Mouse (Mus musculus): ENCODE measurements at regions not wholly inside any gene's neighbourhood (a gene's known extent, or its start where the extent isn't known, plus 50 kb on each side); places are given as distances from the start of the nearest gene placed in this dataset.
"Not testable (repeated sequence)": the region's sequence is repeated elsewhere in the genome, so short reads cannot be mapped to it uniquely, and the experiment has no call there.

DNA sequence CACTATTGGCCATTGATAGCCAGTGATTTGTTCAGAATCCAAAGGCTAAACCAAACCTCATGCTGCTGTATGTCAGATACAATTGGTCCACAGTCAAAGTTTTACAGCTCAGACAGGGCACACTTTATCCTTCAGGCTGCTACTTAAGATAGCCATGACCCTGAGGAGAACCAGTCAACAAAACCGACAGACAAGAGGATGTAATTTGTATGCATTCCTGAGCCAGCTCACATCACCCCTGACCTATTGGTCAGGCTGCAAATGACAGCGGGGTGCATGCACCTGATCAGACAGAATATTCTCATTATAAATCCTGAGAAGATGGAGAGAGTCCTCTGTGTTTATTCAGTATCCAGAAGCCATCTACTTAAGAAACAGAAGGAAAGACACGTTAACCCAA, 315.5 kb upstream of the Pou3f2 start:
- no peak for DNase-seq (ENCODE audit: low spot score)

DNA sequence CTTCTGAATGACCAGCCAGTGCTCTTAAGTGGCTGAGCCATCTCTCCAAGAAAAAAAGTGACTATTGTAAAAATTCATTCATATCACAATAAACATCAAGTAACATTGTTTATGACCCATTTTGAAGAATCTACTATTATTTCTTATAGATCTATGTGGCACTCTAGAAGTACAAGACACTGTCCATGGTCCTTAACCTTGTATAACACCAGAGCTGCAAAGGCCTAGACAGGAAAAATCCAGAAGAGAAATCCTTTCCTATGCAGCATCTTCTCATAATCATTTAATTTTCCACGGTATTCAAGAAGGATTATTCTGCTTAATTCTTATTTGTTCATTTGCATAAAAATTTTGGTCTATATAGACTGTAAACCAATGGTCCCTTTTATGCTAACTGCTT, 304.7 kb upstream of the Pou3f2 start:
- no peak for DNase-seq (ENCODE audit: low spot score)

DNA sequence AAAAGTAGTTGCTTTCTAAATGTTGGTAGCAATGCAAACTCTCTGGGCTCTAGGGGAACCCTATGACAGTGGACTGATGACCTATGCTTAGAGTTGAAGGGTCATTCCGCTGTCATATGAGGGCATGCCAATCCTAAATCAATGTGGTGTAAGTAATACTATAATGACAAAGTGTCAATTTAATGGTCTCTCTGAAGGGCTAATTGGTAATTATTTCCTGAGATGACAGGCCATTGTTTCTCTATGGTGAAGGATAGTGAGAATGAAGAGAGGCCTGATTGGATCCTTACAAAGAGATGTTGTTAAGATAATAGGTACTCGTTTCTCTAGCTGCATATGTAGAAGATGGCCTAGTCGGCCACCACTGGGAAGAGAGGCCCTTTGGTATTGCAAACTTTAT, 299.7 kb upstream of the Pou3f2 start:
- no peak for DNase-seq (ENCODE audit: low spot score)

DNA sequence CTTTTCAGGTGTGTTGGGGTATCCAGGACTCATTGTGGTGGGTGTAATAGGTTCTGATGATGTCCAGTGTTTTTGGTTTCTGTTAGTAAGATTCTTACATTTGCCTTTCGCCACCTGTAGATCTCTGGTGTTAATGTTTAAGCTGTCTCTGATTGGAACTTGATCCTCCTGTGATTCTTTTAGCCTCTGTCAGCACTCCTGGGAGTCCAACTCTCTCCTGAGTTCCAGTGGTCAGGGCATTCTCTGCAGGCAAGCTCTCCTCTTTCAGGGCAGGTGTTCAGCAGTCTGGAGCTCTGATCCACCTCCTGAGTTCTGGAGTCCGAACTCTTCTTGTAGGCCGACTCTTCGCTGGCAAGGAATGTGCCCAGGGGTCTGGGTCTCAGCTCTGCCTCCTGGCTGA, 274.9 kb upstream of the Pou3f2 start:
- DNase-seq (ENCODE audit: low spot score): not testable (repeated sequence)
